Mouse (Mus musculus) myocyte (in vitro differentiated cells): Measurements from ENCODE around the gene Ndufs7. TPM values are rescaled to one million over a fixed set of nuclear protein-coding genes. Genes with fewer than 3 reads are reported as not detected.

ENCODE experiments used
- H3K27me3 ChIP-seq: one replicate; pipeline ENCODE4 v1.6.1; 2011; ENCODE audit not compliant: control insufficient read depth, insufficient read depth, insufficient read length
- H3K36me3 ChIP-seq: one replicate; pipeline ENCODE4 v1.6.1; 2011; ENCODE audit not compliant: control insufficient read depth, insufficient read depth
- H3K4me2 ChIP-seq: one replicate; pipeline ENCODE4 v1.6.1; 2011; ENCODE audit warnings: low read depth, control low read depth
- H3K4me3 ChIP-seq: one replicate; pipeline ENCODE4 v1.5.1; 2011; ENCODE audit warnings: mild to moderate bottlenecking, control low read depth, moderate library complexity
- H3K79me2 ChIP-seq: one replicate; pipeline ENCODE4 v1.6.1; 2011; ENCODE audit not compliant: control insufficient read depth, insufficient read depth
- H3ac ChIP-seq: one replicate; pipeline ENCODE4 v1.6.1; 2011; ENCODE audit not compliant: control insufficient read depth, insufficient read length
- CEBPB ChIP-seq: IDR thresholded peaks from 2 replicates; pipeline ENCODE4 v1.6.1; 2011; ENCODE audit warnings: mild to moderate bottlenecking, moderate library complexity; ENCODE audit not compliant: poor library complexity, insufficient read depth, severe bottlenecking
- E2F4 ChIP-seq: IDR thresholded peaks from one replicate; pipeline ENCODE4 v1.6.1; 2011; ENCODE audit warnings: mild to moderate bottlenecking, control low read depth, moderate library complexity; ENCODE audit not compliant: insufficient read depth
- MAX ChIP-seq: IDR thresholded peaks from one replicate; pipeline ENCODE4 v1.6.1; 2011; ENCODE audit warnings: low read depth, mild to moderate bottlenecking, control low read depth
- MYOD1 ChIP-seq, 3 experiments: IDR thresholded peaks; one replicate each; pipeline ENCODE4 v1.6.1; 2011; ENCODE audit warnings: control low read depth in 2 of 3, low read depth in 2 of 3, mild to moderate bottlenecking in 2 of 3, moderate library complexity in 1 of 3; ENCODE audit not compliant: insufficient read length in 2 of 3, control insufficient read depth in 1 of 3
- MYOG ChIP-seq, 3 experiments: IDR thresholded peaks; one replicate each; pipeline ENCODE4 v1.6.1; 2011; ENCODE audit warnings: control low read depth in 2 of 3, low read depth in 2 of 3, mild to moderate bottlenecking in 2 of 3; ENCODE audit not compliant: insufficient read length in 2 of 3, control insufficient read depth in 1 of 3, insufficient read depth in 1 of 3
- POLR2A ChIP-seq: IDR thresholded peaks from one replicate; pipeline ENCODE4 v1.6.1; 2011; ENCODE audit warnings: low read depth, mild to moderate bottlenecking, control low read depth, moderate library complexity; ENCODE audit not compliant: insufficient read length
- POLR2AphosphoS2 ChIP-seq: IDR thresholded peaks from one replicate; pipeline ENCODE4 v1.6.1; 2011; ENCODE audit warnings: low read depth, control low read depth; ENCODE audit not compliant: insufficient read length
- REST ChIP-seq: IDR thresholded peaks from one replicate; pipeline ENCODE4 v1.6.1; 2011; ENCODE audit warnings: mild to moderate bottlenecking, control low read depth, moderate library complexity; ENCODE audit not compliant: insufficient read depth, insufficient read length
- SRF ChIP-seq: IDR thresholded peaks from one replicate; pipeline ENCODE4 v1.6.1; 2011; ENCODE audit warnings: low read depth; ENCODE audit not compliant: control insufficient read depth, insufficient read length
- TCF12 ChIP-seq: IDR thresholded peaks from one replicate; pipeline ENCODE4 v1.6.1; 2011; ENCODE audit warnings: mild to moderate bottlenecking, control low read depth; ENCODE audit not compliant: poor library complexity, insufficient read depth, severe bottlenecking
- TCF3 ChIP-seq: IDR thresholded peaks from one replicate; pipeline ENCODE4 v1.6.1; 2011; ENCODE audit warnings: low read depth, control low read depth; ENCODE audit not compliant: insufficient read length
- USF1 ChIP-seq: IDR thresholded peaks from one replicate; pipeline ENCODE4 v1.6.1; 2011; ENCODE audit warnings: low read depth, mild to moderate bottlenecking, control low read depth, moderate library complexity
- polyA plus RNA-seq: library from polyadenylated mRNA; unstranded; fragments of >200 nt; fragmentation: generic; extraction: Trizol; gene quantifications from one replicate; pipeline ENCODE4 v1.2.1, GENCODE M21; 2012; ENCODE audit warnings: missing spikeins

Gene Ndufs7
- polyA plus RNA-seq, 1 experiment: 407 TPM

DNA sequence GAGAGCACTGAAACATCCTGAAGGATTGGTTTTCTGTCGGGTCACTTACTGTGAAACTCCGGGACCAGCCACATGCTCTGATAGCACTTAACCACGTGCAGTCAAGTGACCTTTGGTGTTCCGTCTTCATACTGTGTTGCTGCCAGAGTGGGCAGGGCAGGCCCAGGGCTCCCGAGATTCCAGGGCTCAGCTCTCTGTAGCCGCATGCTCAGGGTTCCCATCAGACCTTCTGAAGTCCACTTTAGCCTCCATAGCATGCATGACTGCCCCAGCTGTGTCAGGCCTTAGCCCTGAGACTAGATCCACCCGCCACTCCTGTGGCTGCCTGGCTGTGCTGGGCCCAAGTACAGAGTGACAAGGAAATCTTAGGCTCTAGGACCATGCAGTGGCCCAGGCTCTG lies 32.4 kb downstream of the Ndufs7 start:
- TF ChIP-seq TCF3 (no peak), E2F4 (no peak)
- H3K4me2 ChIP-seq: no peak overlapping the region
- H3K79me2 ChIP-seq: no peaks in the 10 kb centered on the region
- no peak overlapping the region for H3ac ChIP-seq
- no peaks in the 10 kb centered on the region for H3K27me3 ChIP-seq
- H3K36me3 ChIP-seq: peaks cover 35% of the 10 kb centered on the region
- H3K4me3 ChIP-seq: no peak overlapping the region

- no peak overlapping the region for H3K4me2 ChIP-seq
- TF ChIP-seq TCF12 (no peak), MYOG (IDR thresholded peaks at IDR 0.05; ENCODE audit: control insufficient read depth in 1 of 3, insufficient read depth in 1 of 3, insufficient read length in 2 of 3, low read depth in 2 of 3) (no peak), MYOD1 (IDR thresholded peaks at IDR 0.05; ENCODE audit: control insufficient read depth in 1 of 3, insufficient read length in 2 of 3, low read depth in 2 of 3) (no peak), REST (no peak)
- H3ac ChIP-seq: no peak overlapping the region
- H3K4me3 ChIP-seq: no peak overlapping the region
- peaks cover 31% of the 10 kb centered on the region for H3K36me3 ChIP-seq
- no peaks in the 10 kb centered on the region for H3K79me2 ChIP-seq
- no peaks in the 10 kb centered on the region for H3K27me3 ChIP-seq
These were observed 33.0 kb downstream of the Ndufs7 start for GRCm38 (mm10) chr10:80281921-80282371.

GRCm38 (mm10) chr10:80282481-80283441 lies 33.8 kb downstream of the Ndufs7 start:
- TF ChIP-seq POLR2AphosphoS2 (peak; percentile 24), MYOD1 (IDR thresholded peaks at IDR 0.05; ENCODE audit: control insufficient read depth in 1 of 3, insufficient read length in 2 of 3, low read depth in 2 of 3) (no peak), POLR2A (no peak), MAX (no peak)
- H3K36me3 ChIP-seq: peaks cover 26% of the 10 kb centered on the region

DNA sequence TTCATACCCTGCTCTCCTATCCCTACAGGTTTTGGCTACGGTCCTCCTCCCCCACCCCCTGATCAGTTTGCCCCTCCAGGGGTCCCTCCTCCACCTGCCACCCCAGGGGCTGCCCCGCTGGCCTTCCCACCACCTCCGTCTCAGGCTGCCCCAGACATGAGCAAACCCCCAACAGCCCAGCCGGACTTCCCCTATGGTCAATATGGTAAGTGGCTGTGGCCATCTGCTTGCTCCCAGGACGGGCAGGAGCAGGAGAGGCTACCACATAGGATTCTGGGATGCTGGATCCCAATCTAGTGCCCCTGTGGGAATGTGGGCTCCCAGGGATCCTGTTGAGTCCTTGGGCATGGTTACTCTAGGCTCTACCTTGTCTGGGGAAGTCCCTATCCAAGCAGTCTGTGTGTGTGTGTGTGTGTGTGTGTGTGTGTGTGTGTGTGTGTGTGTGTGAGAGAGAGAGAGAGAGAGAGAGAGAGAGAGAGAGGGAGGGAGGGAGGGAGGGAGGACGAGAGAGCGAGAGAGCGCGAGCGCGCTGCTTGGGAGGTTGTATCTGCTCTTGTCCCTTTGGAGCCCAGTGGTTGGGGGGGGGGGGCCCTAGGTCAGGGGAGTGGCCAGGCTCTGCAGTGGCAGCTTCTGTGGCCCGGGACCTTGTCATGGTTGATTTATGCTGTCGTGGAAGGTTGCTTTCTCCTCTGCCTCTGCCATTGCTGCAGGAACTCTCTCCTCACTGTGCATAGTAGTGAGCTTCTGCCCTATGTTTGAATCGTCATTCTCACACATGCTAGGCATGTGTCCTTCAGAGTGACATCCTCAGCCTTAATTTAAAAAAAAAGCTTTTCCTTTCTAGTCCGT lies 36.5 kb downstream of the Ndufs7 start:
- Histone ChIP-seq H3K79me2 (no peaks in the 10 kb centered on the region), H3K27me3 (no peaks in the 10 kb centered on the region), H3ac (no peak overlapping the region), H3K36me3 (peaks cover 18% of the 10 kb centered on the region), H3K4me2 (no peak overlapping the region), H3K4me3 (no peak overlapping the region)
- TF ChIP-seq POLR2AphosphoS2 (no peak), CEBPB (no peak), REST (no peak), E2F4 (no peak), TCF3 (no peak), POLR2A (no peak), USF1 (no peak), SRF (no peak), MAX (no peak)

More at GRCm38 (mm10) chr10:80282481-80283441, 33.8 kb downstream of the Ndufs7 start:
- no peak overlapping the region for H3ac ChIP-seq
- no peak overlapping the region for H3K4me3 ChIP-seq
- no peak overlapping the region for H3K4me2 ChIP-seq
- no peaks in the 10 kb centered on the region for H3K27me3 ChIP-seq
- H3K79me2 ChIP-seq: no peaks in the 10 kb centered on the region

DNA sequence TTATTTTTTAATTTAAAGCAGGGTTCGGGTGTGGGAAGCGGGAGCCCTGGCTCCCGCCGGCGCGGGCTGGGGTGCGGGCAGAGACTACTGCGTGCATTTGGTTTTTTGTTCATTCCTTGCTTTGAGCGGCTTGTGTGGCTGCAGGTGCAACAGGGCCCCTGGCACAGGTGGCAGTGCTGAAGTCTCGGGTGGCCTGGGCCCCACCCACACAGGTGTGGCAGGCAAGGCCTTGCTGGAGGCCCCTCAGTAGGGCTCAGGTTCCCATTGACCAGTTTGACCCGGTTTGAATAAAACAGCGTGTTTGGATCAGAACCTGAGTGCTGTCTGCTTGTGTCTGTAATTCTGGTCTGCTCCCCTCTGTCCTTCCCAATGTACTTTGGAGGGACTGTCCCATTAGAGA lies 39.2 kb downstream of the Ndufs7 start:
- peaks cover 8% of the 10 kb centered on the region for H3K79me2 ChIP-seq
- H3K36me3 ChIP-seq: peaks cover 14% of the 10 kb centered on the region
- no peak overlapping the region for H3ac ChIP-seq
- no peaks in the 10 kb centered on the region for H3K27me3 ChIP-seq
- H3K4me2 ChIP-seq: no peak overlapping the region
- no peak for TF ChIP-seq MYOD1 (IDR thresholded peaks at IDR 0.05; ENCODE audit: control insufficient read depth in 1 of 3, insufficient read length in 2 of 3, low read depth in 2 of 3)
- no peak for TF ChIP-seq POLR2AphosphoS2
- no peak for TF ChIP-seq REST
- TF ChIP-seq E2F4: no peak
- no peak for TF ChIP-seq MYOG (IDR thresholded peaks at IDR 0.05; ENCODE audit: control insufficient read depth in 1 of 3, insufficient read depth in 1 of 3, insufficient read length in 2 of 3, low read depth in 2 of 3)
- no peak for TF ChIP-seq MAX
- TF ChIP-seq CEBPB: no peak
- TF ChIP-seq USF1: no peak
- TF ChIP-seq POLR2A: no peak
- TF ChIP-seq TCF12: no peak
- no peak for TF ChIP-seq SRF
- no peak overlapping the region for H3K4me3 ChIP-seq
